10 mouse cellular contexts compared by ENCODE assay signal in genomic region chr1:133889949-133890598, GRCm38 (mm10). TPM values are rescaled to one million over a fixed set of nuclear protein-coding genes. Genes with fewer than 3 reads are reported as not detected.
DNase-seq lines count a peak whose midpoint lies in the region; ATAC-seq and TF ChIP-seq lines count a peak whose summit lies in the region.
"Had no signal": no experiment of that assay in that cellular context is flagged by ENCODE, and none has a peak within 500 bp of the region (broad histone marks: within the 10 kb centered on the region; RNA-seq: fewer than 3 reads in every experiment).

No protein-coding gene starts in this region.

- no peak for TF ChIP-seq POLR2A in lung, adult 2 months (IDR thresholded peaks at IDR 0.05; ENCODE audit: borderline replicate concordance, extremely low read depth, low read depth, low read length)

- TF ChIP-seq EP300 in lung, postnatal 0 days (IDR thresholded peaks at IDR 0.05), result no peak

- H3K27ac ChIP-seq in lung, postnatal 0 days (ENCODE audit: low read length), result no peak overlapping the region
- no peak overlapping the region for H3K27ac ChIP-seq in forebrain, embryonic 14.5 days (ENCODE audit: low read depth, low read length)
- no peak overlapping the region for H3K27ac ChIP-seq in limb, embryonic 13.5 days
- 0 out of 2 replicates have a peak overlapping the region, but pooled peaks have one; percentile 28 for H3K27ac ChIP-seq in neural tube, embryonic 15.5 days (replicated peaks)

- no peak for TF ChIP-seq CTCF in lung, postnatal 0 days (IDR thresholded peaks at IDR 0.05)
- TF ChIP-seq CTCF in lung, adult 2 months (IDR thresholded peaks at IDR 0.05; ENCODE audit: insufficient read depth, low read length), result no peak

- no peak overlapping the region for H3K9ac ChIP-seq in lung, postnatal 0 days (replicated peaks; ENCODE audit: low read depth)
- H3K9ac ChIP-seq in forebrain, embryonic 14.5 days (ENCODE audit: low read length), result 0 out of 2 replicates have a peak overlapping the region, but pooled peaks have one; percentile 18
- 0 out of 2 replicates have a peak overlapping the region, but pooled peaks have one; percentile 35 for H3K9ac ChIP-seq in limb, embryonic 13.5 days
- no peak overlapping the region for H3K9ac ChIP-seq in neural tube, embryonic 15.5 days (replicated peaks)

- 7% methylated on average over 20 of the region's 20 CpGs for WGBS in lung, postnatal 0 days
- 14% methylated on average over 20 of the region's 20 CpGs for WGBS in lung, adult 2 months
- WGBS in forebrain, embryonic 14.5 days, result 14% methylated on average over 19 of the region's 20 CpGs
- WGBS in limb, embryonic 13.5 days, result 17% methylated on average over 20 of the region's 20 CpGs
- 21% methylated on average over 20 of the region's 20 CpGs for WGBS in neural tube, embryonic 15.5 days

- H3K4me3 ChIP-seq in lung, postnatal 0 days (ENCODE audit: low read depth, low read length), result no peak overlapping the region
- H3K4me3 ChIP-seq in lung, adult 2 months (replicated peaks; ENCODE audit: extremely low read depth, low read depth, low read length), result no peak overlapping the region
- H3K4me3 ChIP-seq in forebrain, embryonic 14.5 days (ENCODE audit: low read depth, low read length), result no peak overlapping the region
- peak overlapping the region; percentile 12 for H3K4me3 ChIP-seq in limb, embryonic 13.5 days
- H3K4me3 ChIP-seq in neural tube, embryonic 15.5 days (replicated peaks), result no peak overlapping the region

- H3K36me3 ChIP-seq in lung, postnatal 0 days (ENCODE audit: insufficient read depth, low read length), result no peaks in the 10 kb centered on the region
- no peaks in the 10 kb centered on the region for H3K36me3 ChIP-seq in forebrain, embryonic 14.5 days (ENCODE audit: control insufficient read depth, insufficient read depth, low read length)
- no peaks in the 10 kb centered on the region for H3K36me3 ChIP-seq in limb, embryonic 13.5 days
- H3K36me3 ChIP-seq in neural tube, embryonic 15.5 days, result no peaks in the 10 kb centered on the region

- H3K9me3 ChIP-seq in lung, postnatal 0 days (ENCODE audit: low read length), result no peaks in the 10 kb centered on the region
- H3K9me3 ChIP-seq in forebrain, embryonic 14.5 days (replicated peaks; ENCODE audit: control insufficient read depth, low read length), result no peaks in the 10 kb centered on the region
- no peaks in the 10 kb centered on the region for H3K9me3 ChIP-seq in limb, embryonic 13.5 days
- H3K9me3 ChIP-seq in neural tube, embryonic 15.5 days (replicated peaks), result no peaks in the 10 kb centered on the region

- peak; percentile 34; the same call in 1 of the 2 replicates for ATAC-seq in lung, postnatal 0 days
- peak; percentile 45 for ATAC-seq in forebrain, embryonic 14.5 days
- no peak for ATAC-seq in limb, embryonic 13.5 days (ENCODE audit: low FRiP score, low read depth)
- ATAC-seq in neural tube, embryonic 15.5 days (ENCODE audit: low FRiP score), result no peak
- ATAC-seq in megakaryocyte-erythroid progenitor cell, adult 5-6 weeks (replicated peaks; ENCODE audit: low FRiP score, low TSS enrichment, poor library complexity, severe bottlenecking), result no peak
- ATAC-seq: Patski had no signal

- H3K4me1 ChIP-seq in lung, postnatal 0 days (ENCODE audit: insufficient read depth, low read depth, low read length), result peaks cover 15% of the 10 kb centered on the region
- H3K4me1 ChIP-seq in lung, adult 2 months (ENCODE audit: control insufficient read depth, insufficient read depth, low read length), result peaks cover 8% of the 10 kb centered on the region
- peaks cover 19% of the 10 kb centered on the region for H3K4me1 ChIP-seq in forebrain, embryonic 14.5 days (ENCODE audit: control insufficient read depth, insufficient read depth, low read length)
- peaks cover 70% of the 10 kb centered on the region for H3K4me1 ChIP-seq in limb, embryonic 13.5 days
- peaks cover 68% of the 10 kb centered on the region for H3K4me1 ChIP-seq in neural tube, embryonic 15.5 days

- peak; percentile 35 for DNase-seq in lung, postnatal 0 days (ENCODE audit: low spot score)
- DNase-seq in lung, adult 2 months, result no peak
- no peak for DNase-seq in forebrain, embryonic 14.5 days (ENCODE audit: low spot score)
- no peak for DNase-seq in thymus, postnatal 36 days
- DNase-seq in frontal cortex, postnatal 36 days (ENCODE audit: low spot score in 2 of 2), result no peak
- DNase-seq: gastrocnemius, postnatal 10 days had no signal

- H3K27me3 ChIP-seq in lung, postnatal 0 days (replicated peaks; ENCODE audit: insufficient read depth, low read length), result no peaks in the 10 kb centered on the region
- H3K27me3 ChIP-seq in forebrain, embryonic 14.5 days (replicated peaks; ENCODE audit: control insufficient read depth, insufficient read depth, low read length), result no peaks in the 10 kb centered on the region
- peaks cover 22% of the 10 kb centered on the region for H3K27me3 ChIP-seq in limb, embryonic 13.5 days
- no peaks in the 10 kb centered on the region for H3K27me3 ChIP-seq in neural tube, embryonic 15.5 days (replicated peaks)
- H3K27me3 ChIP-seq: Patski had no signal

- peak overlapping the region; percentile 36 for H3K4me2 ChIP-seq in lung, postnatal 0 days (replicated peaks; ENCODE audit: low read depth, low read length)
- H3K4me2 ChIP-seq in forebrain, embryonic 14.5 days (ENCODE audit: low read length), result peak overlapping the region; percentile 21
- peak overlapping the region; percentile 50 for H3K4me2 ChIP-seq in limb, embryonic 13.5 days (replicated peaks)
- peak overlapping the region; percentile 40 for H3K4me2 ChIP-seq in neural tube, embryonic 15.5 days

RNA-seq across cellular contexts. Expression of gene Optc, which starts 17.7 kb away (rescaled TPM):
- 0.15 and 0.31 TPM in 2 replicates for polyA plus RNA-seq in lung, postnatal 0 days (2015; fragmentation: Nextera tagmentation; extraction: Ambion mirVana)
- 1.6 and 3.1 TPM in 2 replicates for polyA plus RNA-seq in lung, adult 2 months (2012; rRNA removed)
- 2.4 and 3.4 TPM in 2 replicates for polyA plus RNA-seq in forebrain, embryonic 14.5 days (2014; fragmentation: Nextera tagmentation; extraction: Ambion mirVana)
- 0.74 and 0.81 TPM in 2 replicates for polyA plus RNA-seq in limb, embryonic 13.5 days (2015; fragmentation: Nextera tagmentation; extraction: Ambion mirVana)
- polyA plus RNA-seq in neural tube, embryonic 15.5 days (2015; fragmentation: Nextera tagmentation; extraction: Ambion mirVana), result 2.0 and 2.8 TPM in 2 replicates
- not detected in 2 replicates for total RNA-seq in megakaryocyte-erythroid progenitor cell, adult 5-6 weeks (2014; fragmentation: Nextera tagmentation)
- 2.0 TPM in 1 of 2 replicates, not detected in the other for total RNA-seq in megakaryocyte-erythroid progenitor cell, adult 5-6 weeks (2017)

RNA-seq across cellular contexts. Expression of gene Prelp, which starts 31.1 kb away (rescaled TPM):
- 6.4 and 7.1 TPM in 2 replicates for polyA plus RNA-seq in lung, postnatal 0 days (2015; fragmentation: Nextera tagmentation; extraction: Ambion mirVana)
- 179 and 202 TPM in 2 replicates for polyA plus RNA-seq in lung, adult 2 months (2012; rRNA removed)
- 2.6 and 5.5 TPM in 2 replicates for polyA plus RNA-seq in forebrain, embryonic 14.5 days (2014; fragmentation: Nextera tagmentation; extraction: Ambion mirVana)
- polyA plus RNA-seq in limb, embryonic 13.5 days (2015; fragmentation: Nextera tagmentation; extraction: Ambion mirVana), result 9.9 and 10.6 TPM in 2 replicates
- 10.6 and 11.4 TPM in 2 replicates for polyA plus RNA-seq in neural tube, embryonic 15.5 days (2015; fragmentation: Nextera tagmentation; extraction: Ambion mirVana)
- 0.20 TPM in 1 of 2 replicates, not detected in the other for total RNA-seq in megakaryocyte-erythroid progenitor cell, adult 5-6 weeks (2014; fragmentation: Nextera tagmentation)
- not detected in 2 replicates for total RNA-seq in megakaryocyte-erythroid progenitor cell, adult 5-6 weeks (2017)

Comparison
In these comparisons a context has a peak if more than half of its experiments do, and no peak if none do; other contexts are left out.
1. RNA of gene Prelp, which starts 31.1 kb away (polyA plus RNA-seq): 179 to 202 TPM in lung, adult 2 months; 10.6 to 11.4 TPM in neural tube, embryonic 15.5 days, 9.9 to 10.6 TPM in limb, embryonic 13.5 days, 6.4 to 7.1 TPM in lung, postnatal 0 days and 2.6 to 5.5 TPM in forebrain, embryonic 14.5 days; every median in the first group is over 10 times any median in the second.
2. ATAC-seq: peak in lung, postnatal 0 days (single experiment) and forebrain, embryonic 14.5 days (single experiment); none in limb, embryonic 13.5 days (single experiment), neural tube, embryonic 15.5 days (single experiment) and megakaryocyte-erythroid progenitor cell, adult 5-6 weeks (single experiment).
3. H3K9ac ChIP-seq: peak in forebrain, embryonic 14.5 days (single experiment) and limb, embryonic 13.5 days (single experiment); none in lung, postnatal 0 days (single experiment) and neural tube, embryonic 15.5 days (single experiment).
4. Peak in every context shown above with its lines, with median percentiles within 50 percentile points of each other: H3K4me2 ChIP-seq.